Mouse (Mus musculus) lung, adult 2 months (tissue): ENCODE measurements around the gene Dock3. TPM values are rescaled to one million over a fixed set of nuclear protein-coding genes. Genes with fewer than 3 reads are reported as not detected.

ENCODE experiments used
- DNase-seq: peaks from one replicate; pipeline ENCODE4 v3.0.0; 2022
- H3K4me1 ChIP-seq: fragments of 200-500 bp; 2 replicates; pipeline ENCODE4 v1.6.1; 2011; ENCODE audit warnings: low read length; ENCODE audit not compliant: control insufficient read depth, insufficient read depth
- H3K4me3 ChIP-seq: fragments of 200-500 bp; replicated peaks from 2 replicates; pipeline ENCODE3; 2011; ENCODE audit warnings: low read depth, mild to moderate bottlenecking, control low read depth, low read length; ENCODE audit errors: extremely low read depth
- CTCF ChIP-seq: fragments of 200-500 bp; IDR thresholded peaks from 2 replicates; pipeline ENCODE4 v1.5.1; 2011; ENCODE audit warnings: mild to moderate bottlenecking, low read length, control low read depth; ENCODE audit not compliant: insufficient read depth
- POLR2A ChIP-seq: fragments of 200-500 bp; IDR thresholded peaks from 2 replicates; pipeline ENCODE4 v1.6.1; 2011; ENCODE audit warnings: low read depth, mild to moderate bottlenecking, control low read depth, low read length, borderline replicate concordance; ENCODE audit errors: extremely low read depth
- WGBS: fragments of 180-500 bp; shearing (Covaris S2); methylation state at CpG from one replicate; pipeline ENCODE4 v1.1.7; 2018; 5-methylcytosine and 5-hydroxymethylcytosine counted together
- polyA plus RNA-seq: library from polyadenylated mRNA; depleted of rRNA; stranded (reverse); fragments of >200 nt; gene quantifications from 2 replicates; pipeline ENCODE4 v1.2.3, GENCODE M21; 2012

The Dock3 gene
- polyA plus RNA-seq, 1 experiment = 0.09 TPM

DNA sequence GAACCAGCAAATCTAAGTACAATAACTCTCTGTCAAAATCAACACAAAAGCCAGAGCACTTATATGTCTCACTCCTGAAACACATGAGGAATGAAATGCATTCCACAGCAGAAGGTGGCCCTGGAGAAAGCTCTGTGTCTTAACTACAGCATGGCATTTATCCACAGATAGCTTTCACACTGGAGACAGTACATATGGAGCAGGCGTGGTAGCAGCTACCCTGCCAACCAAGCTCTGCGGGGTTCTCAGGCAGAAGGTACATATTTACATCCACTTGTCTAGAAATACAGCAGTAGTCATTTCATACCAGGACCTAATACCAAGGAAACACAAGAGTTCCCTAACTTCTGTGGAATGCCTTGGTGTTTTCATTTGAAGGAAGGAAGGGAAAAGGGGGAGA lies 144.2 kb downstream of the Dock3 start:
- no peak for TF ChIP-seq CTCF
- TF ChIP-seq POLR2A = no peak
- Histone ChIP-seq H3K4me3 (no peak overlapping the region), H3K4me1 (no peaks in the 10 kb centered on the region)
- 53% methylated on average over 2 of the region's 2 CpGs for WGBS
- no peak for DNase-seq

DNA sequence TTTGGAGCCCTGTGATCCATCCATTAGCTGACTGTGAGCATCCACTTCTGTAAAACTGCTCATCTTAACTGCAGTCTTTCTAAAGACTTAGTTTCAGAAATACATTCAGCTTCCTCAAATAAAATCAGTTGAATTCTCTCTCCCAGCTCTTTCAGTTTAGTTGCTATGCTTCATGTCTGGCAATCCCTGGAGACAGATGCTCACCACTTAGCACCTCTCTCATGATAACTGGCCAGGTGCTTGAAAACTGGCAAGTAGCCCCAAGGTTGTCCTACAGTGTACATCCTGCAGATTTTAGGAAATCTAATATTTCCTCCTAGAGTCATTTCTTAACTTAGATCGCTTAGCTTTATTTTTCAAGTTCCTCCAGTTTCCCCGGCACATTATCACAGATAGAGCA lies 193.8 kb downstream of the Dock3 start:
- H3K4me3 ChIP-seq = no peak overlapping the region
- 81% methylated on average over 2 of the region's 2 CpGs for WGBS
- no peaks in the 10 kb centered on the region for H3K4me1 ChIP-seq
- TF ChIP-seq POLR2A = no peak
- TF ChIP-seq CTCF = no peak
- DNase-seq = no peak

DNA sequence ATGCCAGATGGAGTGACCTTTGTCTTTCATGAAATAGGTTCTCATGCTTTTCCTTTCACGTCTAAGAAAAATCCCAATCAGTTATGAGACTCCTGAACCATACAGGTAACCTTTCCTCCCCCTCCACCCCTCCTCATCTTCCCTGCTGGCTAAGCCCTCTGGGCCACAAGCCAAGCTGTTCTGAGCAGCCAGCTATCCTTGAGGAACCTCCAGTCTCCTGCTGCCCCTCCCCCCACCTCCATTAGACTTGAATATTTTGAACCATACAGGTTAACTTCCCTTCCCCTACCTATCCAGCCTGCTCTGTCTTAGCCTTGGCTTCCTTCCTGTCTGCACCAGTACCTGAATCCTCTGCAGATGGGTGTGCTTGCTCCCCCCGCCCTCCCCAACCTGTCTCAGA lies 204.1 kb downstream of the Dock3 start:
- no peak for DNase-seq
- no peak for TF ChIP-seq POLR2A
- TF ChIP-seq CTCF = no peak
- 69% methylated on average over 2 of the region's 2 CpGs for WGBS
- Histone ChIP-seq H3K4me3 (no peak overlapping the region), H3K4me1 (no peaks in the 10 kb centered on the region)

DNA sequence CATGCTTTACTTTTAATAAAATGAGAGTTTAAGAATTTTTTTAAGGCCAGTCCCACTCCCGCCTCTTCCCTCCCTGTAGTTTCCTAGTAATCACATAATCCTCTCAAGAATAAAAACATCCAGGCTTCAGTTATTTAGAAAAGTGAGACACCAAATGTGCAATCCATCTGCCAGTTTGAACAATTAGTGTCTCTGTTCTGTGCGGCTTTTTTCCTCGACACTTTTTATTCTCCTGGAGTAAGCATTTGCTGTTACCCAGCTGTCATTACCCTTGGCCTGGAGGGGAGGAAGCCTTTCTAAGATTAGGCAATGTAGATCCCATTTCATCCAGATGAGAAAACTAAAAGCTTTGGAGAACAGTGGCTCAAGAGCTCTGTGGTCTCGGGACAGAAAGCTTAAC lies 221.9 kb downstream of the Dock3 start:
- TF ChIP-seq CTCF (no peak), POLR2A (no peak)
- no peak overlapping the region for H3K4me3 ChIP-seq
- DNase-seq = no peak
- WGBS = 79% methylated on average over 4 of the region's 4 CpGs
- H3K4me1 ChIP-seq = no peaks in the 10 kb centered on the region

DNA sequence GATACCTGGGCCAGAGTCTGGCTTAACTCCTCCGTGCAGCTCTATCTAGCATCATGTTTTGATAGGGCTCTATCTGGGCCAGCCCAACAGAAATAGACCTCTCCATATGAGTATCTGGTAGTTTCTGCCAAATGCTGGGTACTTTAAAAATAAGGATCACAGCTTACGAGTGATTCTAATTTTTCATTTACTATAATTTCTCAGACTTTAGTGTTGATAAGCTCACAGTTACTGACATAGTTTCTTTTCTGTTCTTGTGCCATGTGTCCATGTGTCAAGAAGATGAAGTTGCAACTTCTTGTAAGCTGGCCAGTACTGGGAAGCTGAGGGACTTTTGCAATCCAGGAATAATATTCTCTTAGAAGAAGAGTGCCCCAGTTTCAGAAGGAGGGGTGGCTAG lies 228.5 kb downstream of the Dock3 start:
- Histone ChIP-seq H3K4me1 (no peaks in the 10 kb centered on the region), H3K4me3 (no peak overlapping the region)
- 65% methylated on average over 2 of the region's 2 CpGs for WGBS
- no peak for DNase-seq
- no peak for TF ChIP-seq CTCF
- no peak for TF ChIP-seq POLR2A

DNA sequence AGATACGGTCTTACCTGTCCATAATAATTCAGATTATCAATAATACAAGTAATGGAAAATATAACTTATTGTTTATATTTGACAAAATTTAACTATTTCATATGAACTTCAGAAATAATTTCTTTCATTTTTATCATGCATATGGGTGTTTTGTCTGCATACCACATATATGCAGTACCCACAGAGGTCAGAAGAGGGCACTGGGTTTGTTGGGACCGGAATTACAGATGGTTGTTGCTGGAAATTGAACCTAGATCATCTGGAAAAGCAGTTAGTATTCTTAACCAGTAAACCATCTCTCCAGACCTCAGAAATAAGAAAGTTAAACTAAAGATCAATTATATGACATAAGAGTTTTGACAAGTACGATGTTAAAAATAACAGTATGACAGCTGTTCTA lies 261.0 kb downstream of the Dock3 start:
- Histone ChIP-seq H3K4me3 (no peak overlapping the region), H3K4me1 (no peaks in the 10 kb centered on the region)
- no peak for TF ChIP-seq CTCF
- TF ChIP-seq POLR2A = no peak
- 53% methylated on average over 3 of the region's 3 CpGs for WGBS
- no peak for DNase-seq

DNA sequence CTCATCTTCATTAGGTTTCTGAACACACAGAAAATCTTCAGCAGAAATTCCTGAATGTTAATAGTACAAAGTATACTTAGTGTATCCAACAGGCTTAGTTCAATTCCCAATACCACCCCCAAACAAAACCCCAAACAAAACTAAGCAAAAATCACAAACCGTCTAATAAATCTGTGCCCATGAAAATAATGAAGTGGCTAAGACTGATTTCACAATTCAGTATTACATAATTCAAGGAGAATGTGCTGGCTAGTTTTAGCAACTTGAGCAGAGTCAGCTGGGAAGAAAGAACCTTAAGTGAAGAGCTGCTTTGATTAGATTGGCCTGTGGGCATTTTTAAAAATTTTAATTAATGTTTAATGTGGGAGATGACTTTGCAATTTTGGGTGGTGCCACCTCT lies 273.3 kb downstream of the Dock3 start:
- no peak for TF ChIP-seq CTCF
- no peak for TF ChIP-seq POLR2A
- no peak for DNase-seq
- Histone ChIP-seq H3K4me3 (no peak overlapping the region), H3K4me1 (no peaks in the 10 kb centered on the region)
- 35% methylated on average over 1 of the region's 1 CpGs for whole genome bisulfite sequencing

DNA sequence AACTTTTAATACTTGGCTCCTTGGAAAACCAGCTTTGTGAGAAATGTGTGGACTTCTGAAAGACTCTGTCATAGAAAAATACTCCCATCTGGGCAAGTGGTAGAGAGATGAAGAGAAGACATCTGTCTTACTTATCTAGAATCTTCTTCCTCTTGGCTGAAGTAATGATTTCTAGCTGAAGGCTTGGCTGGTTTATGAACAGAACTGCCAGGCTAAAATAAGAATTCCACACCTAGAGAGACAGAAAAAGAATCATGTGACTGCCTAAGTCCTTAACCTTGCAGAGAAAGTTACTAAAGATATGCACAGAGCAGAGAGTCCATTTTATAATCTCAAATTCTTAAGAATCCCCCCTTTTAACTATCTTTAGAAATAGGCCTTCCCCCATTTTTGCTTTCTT lies 276.2 kb downstream of the Dock3 start:
- DNase-seq = no peak
- TF ChIP-seq POLR2A (no peak), CTCF (no peak)
- no peaks in the 10 kb centered on the region for H3K4me1 ChIP-seq

DNA sequence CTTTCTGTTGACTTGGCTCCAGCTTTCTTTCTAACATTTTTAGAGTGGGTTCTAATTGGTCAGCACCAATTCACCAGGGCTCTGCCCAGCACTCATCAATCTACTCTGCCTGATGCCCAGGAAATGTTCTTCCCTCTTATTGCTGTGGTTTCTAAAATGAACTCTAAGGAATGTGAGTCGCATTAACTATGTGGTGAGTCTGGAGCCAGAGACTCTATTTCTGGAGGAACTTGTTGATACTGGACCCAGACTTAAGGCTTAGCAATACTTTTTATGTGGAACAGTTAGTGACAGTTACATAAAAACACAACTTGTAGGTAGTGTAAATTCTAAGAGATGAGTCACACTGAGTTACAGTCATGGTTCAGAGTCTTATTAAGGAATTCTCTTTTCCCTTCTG lies 296.7 kb downstream of the Dock3 start:
- no peak overlapping the region for H3K4me3 ChIP-seq
- no peaks in the 10 kb centered on the region for H3K4me1 ChIP-seq
- no peak for TF ChIP-seq POLR2A
- TF ChIP-seq CTCF = no peak
- no peak for DNase-seq
- 60% methylated on average over 1 of the region's 1 CpGs for WGBS

More for the DNA sequence above, 276.2 kb downstream of the Dock3 start:
- no peak overlapping the region for H3K4me3 ChIP-seq

DNA sequence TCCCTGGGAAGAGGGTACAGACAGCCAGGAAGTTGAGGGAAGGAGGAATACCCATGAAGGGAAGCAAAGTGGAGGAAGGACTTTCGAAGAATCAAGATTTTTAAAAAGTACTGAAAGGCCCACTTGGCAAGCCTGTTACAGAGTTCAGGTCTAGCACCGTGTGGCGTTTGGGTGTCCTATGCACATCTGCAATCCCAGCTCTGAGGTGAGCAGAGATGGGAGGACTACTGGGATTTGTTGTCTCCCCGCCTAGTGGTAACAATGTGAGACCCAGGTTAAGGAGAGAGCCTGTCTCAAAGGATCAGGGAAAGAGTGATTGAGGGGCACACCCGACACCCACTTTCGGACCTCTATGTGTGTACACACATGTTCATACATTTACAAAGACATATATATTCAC lies 316.8 kb downstream of the Dock3 start:
- TF ChIP-seq POLR2A (no peak), CTCF (no peak)
- DNase-seq = no peak
- WGBS = 81% methylated on average over 6 of the region's 6 CpGs
- Histone ChIP-seq H3K4me1 (no peaks in the 10 kb centered on the region), H3K4me3 (no peak overlapping the region)

DNA sequence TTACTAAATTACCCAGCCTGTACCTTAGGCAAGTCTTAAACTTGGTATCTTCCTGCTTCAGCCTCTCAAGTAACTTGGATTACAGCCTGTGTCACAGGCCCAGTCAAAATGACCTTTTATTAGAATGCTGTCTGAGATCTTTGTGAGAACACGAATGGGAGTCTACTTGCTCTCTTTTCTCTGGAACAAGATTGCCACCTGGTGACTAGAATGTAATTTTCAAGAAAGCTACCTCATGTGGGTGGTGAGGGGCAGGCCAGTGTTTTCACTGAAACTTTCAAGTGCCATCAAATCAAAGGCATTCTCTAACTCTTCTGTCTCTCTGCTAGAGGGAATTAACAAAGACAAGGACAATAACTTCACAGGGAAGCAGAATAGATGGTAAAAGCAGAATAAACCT lies 317.9 kb downstream of the Dock3 start:
- Histone ChIP-seq H3K4me1 (no peaks in the 10 kb centered on the region), H3K4me3 (no peak overlapping the region)
- WGBS = 8% methylated on average over 1 of the region's 1 CpGs
- TF ChIP-seq POLR2A (no peak), CTCF (no peak)
- no peak for DNase-seq
